Mouse (Mus musculus): ENCODE measurements around the gene Nrxn1. TPM values are rescaled to one million over a fixed set of nuclear protein-coding genes. Genes with fewer than 3 reads are reported as not detected.

Gene Nrxn1
- total and polyA plus RNA-seq, 3 experiments: not detected

DNA sequence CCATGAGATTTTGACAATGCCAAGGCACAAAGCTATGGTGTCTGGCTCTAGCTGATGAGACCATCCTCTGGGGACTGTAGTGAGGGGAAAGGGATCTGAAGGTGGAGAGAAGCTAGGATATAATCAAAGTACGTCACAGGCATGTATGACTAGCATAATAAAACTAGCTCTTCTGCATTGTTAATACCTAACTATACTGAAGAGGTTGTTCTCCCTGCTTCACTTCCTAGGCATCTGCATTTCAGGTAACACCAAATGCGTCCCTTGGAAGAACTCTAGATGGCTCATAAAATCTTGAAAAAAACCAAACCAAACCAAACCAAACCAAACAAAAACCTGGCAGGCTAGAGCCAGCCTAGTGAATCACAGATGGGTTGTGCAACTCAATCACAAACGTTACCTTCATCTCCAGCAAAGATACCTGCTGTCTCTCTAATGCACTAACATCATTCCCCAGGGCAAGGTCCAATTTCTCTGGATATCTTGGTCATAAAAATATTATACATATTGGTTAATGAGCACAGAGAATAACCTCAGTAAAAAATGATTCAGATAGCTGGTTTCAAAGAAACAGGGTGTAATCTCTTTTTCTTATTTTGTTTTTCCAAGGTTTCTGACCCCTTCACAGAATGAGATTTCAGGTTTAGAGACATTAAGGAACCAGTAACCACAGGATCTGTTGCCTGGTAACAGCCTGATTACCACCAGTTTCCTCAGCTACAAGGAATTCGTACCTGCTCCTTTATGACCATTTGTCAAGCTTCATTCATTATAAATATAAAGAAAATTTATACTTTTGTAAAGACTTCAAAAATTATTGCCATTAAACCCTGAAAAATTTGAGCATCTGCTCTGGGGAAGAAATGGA is 256.5 kb downstream of the Nrxn1 start:
- Histone ChIP-seq H3K4me1 (ENCODE audit: control insufficient read depth in 1 of 2, insufficient read depth in 2 of 2, low read length in 2 of 2) (peaks cover 3% of the 10 kb centered on the region in 2 experiments; a peak in 2 of 4 replicates), H3K4me3 (ENCODE audit: control insufficient read depth in 1 of 2, insufficient read depth in 1 of 2, low read depth in 2 of 2, low read length in 2 of 2) (no peak overlapping the region), H3K9me3 (replicated peaks; ENCODE audit: insufficient read depth, low read length) (no peaks in the 10 kb centered on the region), H3K27me3 (ENCODE audit: control insufficient read depth in 1 of 2, insufficient read depth in 2 of 2, low read length in 2 of 2) (no peaks in the 10 kb centered on the region), H3K9ac (ENCODE audit: control insufficient read depth, low read depth, low read length, poor library complexity, severe bottlenecking) (no peak overlapping the region), H3K27ac (ENCODE audit: control insufficient read depth, low read depth, low read length) (no peak overlapping the region), H3K36me3 (ENCODE audit: control insufficient read depth in 1 of 2, insufficient read depth in 2 of 2, low read length in 2 of 2) (peaks cover 0 to 8% of the 10 kb centered on the region in 2 experiments; a peak in 2 of 4 replicates), H3K79me2 (ENCODE audit: control insufficient read depth, insufficient read depth, low read length, poor library complexity) (no peaks in the 10 kb centered on the region)
- DNase-seq (ENCODE audit: low read depth, low spot score): peak; percentile 18
- no peak for TF ChIP-seq HCFC1 (IDR thresholded peaks at IDR 0.05; ENCODE audit: low read depth, low read length)

DNA sequence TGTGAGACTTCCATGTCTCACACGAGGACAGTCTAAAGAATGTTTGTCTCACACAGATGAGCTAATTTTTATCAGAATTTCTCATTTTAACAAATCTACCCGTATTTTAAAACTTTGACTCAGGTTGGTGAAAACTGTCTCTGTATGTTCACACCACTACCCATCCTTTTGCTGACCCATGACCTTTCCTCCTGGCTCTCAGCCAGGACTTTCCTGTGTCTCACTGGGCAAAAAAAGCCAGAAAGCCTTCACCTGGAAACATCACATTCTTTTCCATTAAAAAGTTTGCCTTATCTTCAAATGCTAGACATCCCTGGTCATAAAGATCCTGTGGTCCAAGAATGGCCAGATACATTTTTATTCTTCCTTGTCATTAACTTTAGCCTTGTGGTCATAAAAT is 274.5 kb downstream of the Nrxn1 start:
- Histone ChIP-seq H3K79me2 (ENCODE audit: control insufficient read depth, insufficient read depth, low read length, poor library complexity) (no peaks in the 10 kb centered on the region), H3K27me3 (ENCODE audit: control insufficient read depth in 1 of 2, insufficient read depth in 2 of 2, low read length in 2 of 2) (no peaks in the 10 kb centered on the region), H3K4me1 (ENCODE audit: control insufficient read depth in 1 of 2, insufficient read depth in 2 of 2, low read length in 2 of 2) (no peaks in the 10 kb centered on the region), H3K27ac (ENCODE audit: control insufficient read depth, low read depth, low read length) (no peak overlapping the region), H3K9ac (ENCODE audit: control insufficient read depth, low read depth, low read length, poor library complexity, severe bottlenecking) (no peak overlapping the region), H3K4me3 (ENCODE audit: control insufficient read depth in 1 of 2, insufficient read depth in 1 of 2, low read depth in 2 of 2, low read length in 2 of 2) (no peak overlapping the region), H3K9me3 (replicated peaks; ENCODE audit: insufficient read depth, low read length) (no peaks in the 10 kb centered on the region), H3K36me3 (ENCODE audit: control insufficient read depth in 1 of 2, insufficient read depth in 2 of 2, low read length in 2 of 2) (no peaks in the 10 kb centered on the region)
- no peak for TF ChIP-seq CHD1 (IDR thresholded peaks at IDR 0.05; ENCODE audit: low read depth, low read length)
- no peak for TF ChIP-seq TCF12 (IDR thresholded peaks at IDR 0.05; ENCODE audit: low read depth, low read length)
- no peak for TF ChIP-seq MXI1 (IDR thresholded peaks at IDR 0.05; ENCODE audit: low read depth, low read length)
- no peak for DNase-seq (ENCODE audit: low read depth, low spot score)

DNA sequence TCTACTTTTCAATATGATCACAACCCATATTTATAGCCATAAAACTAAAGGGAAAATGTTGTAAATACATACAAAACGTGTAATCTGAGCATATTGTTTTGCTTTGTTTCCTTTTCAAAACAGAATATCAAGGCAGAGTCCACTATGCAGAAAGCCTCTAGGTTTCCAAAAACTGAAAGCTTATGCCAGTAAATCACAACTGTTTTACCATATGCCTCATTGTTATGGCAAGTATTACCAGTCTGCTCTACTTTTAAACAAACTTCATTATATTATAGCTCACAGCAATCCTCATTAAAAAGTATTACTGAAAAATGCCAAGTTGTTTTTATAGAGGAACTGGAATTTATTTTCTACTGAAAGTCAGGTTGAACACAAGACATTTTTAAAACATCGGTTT is 275.0 kb downstream of the Nrxn1 start:
- H3K36me3 ChIP-seq (ENCODE audit: control insufficient read depth in 1 of 2, insufficient read depth in 2 of 2, low read length in 2 of 2): no peaks in the 10 kb centered on the region

More for the DNA sequence above, 275.0 kb downstream of the Nrxn1 start:
- Histone ChIP-seq H3K27me3 (ENCODE audit: control insufficient read depth in 1 of 2, insufficient read depth in 2 of 2, low read length in 2 of 2) (no peaks in the 10 kb centered on the region), H3K4me3 (ENCODE audit: control insufficient read depth in 1 of 2, insufficient read depth in 1 of 2, low read depth in 2 of 2, low read length in 2 of 2) (no peak overlapping the region), H3K79me2 (ENCODE audit: control insufficient read depth, insufficient read depth, low read length, poor library complexity) (no peaks in the 10 kb centered on the region), H3K4me1 (ENCODE audit: control insufficient read depth in 1 of 2, insufficient read depth in 2 of 2, low read length in 2 of 2) (no peaks in the 10 kb centered on the region), H3K9me3 (replicated peaks; ENCODE audit: insufficient read depth, low read length) (no peaks in the 10 kb centered on the region), H3K9ac (ENCODE audit: control insufficient read depth, low read depth, low read length, poor library complexity, severe bottlenecking) (no peak overlapping the region), H3K27ac (ENCODE audit: control insufficient read depth, low read depth, low read length) (no peak overlapping the region)
- DNase-seq (ENCODE audit: low read depth, low spot score): no peak
- no peak for TF ChIP-seq GABPA (IDR thresholded peaks at IDR 0.05; ENCODE audit: low read depth, low read length)
- no peak for TF ChIP-seq JUND (IDR thresholded peaks at IDR 0.05; ENCODE audit: low read depth, low read length)
- no peak for TF ChIP-seq UBTF (IDR thresholded peaks at IDR 0.05; ENCODE audit: borderline replicate concordance, insufficient read depth, low read depth, low read length)
- no peak for TF ChIP-seq RAD21 (IDR thresholded peaks at IDR 0.05; ENCODE audit: low read depth, low read length)
- no peak for TF ChIP-seq ZC3H11A (IDR thresholded peaks at IDR 0.05; ENCODE audit: low read depth, low read length)
- TF ChIP-seq NRF1 (IDR thresholded peaks at IDR 0.05; ENCODE audit: insufficient read depth, low read depth, low read length, poor library complexity, severe bottlenecking): no peak
- TF ChIP-seq ETS1 (IDR thresholded peaks at IDR 0.05; ENCODE audit: low read depth, low read length): no peak
- TF ChIP-seq TAL1 (IDR thresholded peaks at IDR 0.05; ENCODE audit: low read length): no peak
- no peak for TF ChIP-seq MAX (IDR thresholded peaks at IDR 0.05; ENCODE audit: low read length)
- no peak for TF ChIP-seq MYC (IDR thresholded peaks at IDR 0.05; ENCODE audit: low read depth, low read length)
- TF ChIP-seq KAT2A (conservative IDR thresholded peaks at IDR 0.05; ENCODE audit: low read depth, low read length): no peak

Measured in MEL (cell line).